Mouse (Mus musculus) limb, embryonic 14.5 days (tissue): ENCODE data around the gene Slc44a5. TPM values are rescaled to one million over a fixed set of nuclear protein-coding genes. Genes with fewer than 3 reads are reported as not detected.

Source experiments
- ATAC-seq: fragments of 200-750 bp; cut with Nextera tagmentation; 2 replicates; pipeline ENCODE4 v1.8.0; 2017; ENCODE audit warnings: low read depth, moderate number of reproducible peaks, moderate TSS enrichment; ENCODE audit not compliant: low FRiP score
- DNase-seq: peaks from one replicate; pipeline ENCODE4 v3.0.0-alpha.2; 2015; ENCODE audit warnings: low spot score
- H3K27ac ChIP-seq: fragments of 300-500 bp; sonication (generic); replicated peaks from 2 replicates; pipeline ENCODE4 v1.5.1; 2014; ENCODE audit warnings: low read depth, mild to moderate bottlenecking, low read length, moderate library complexity, mixed read lengths
- H3K27me3 ChIP-seq: fragments of 300-500 bp; sonication (generic); 2 replicates; pipeline ENCODE4 v1.6.1; 2014; ENCODE audit warnings: low read length, mixed read lengths; ENCODE audit not compliant: control insufficient read depth, insufficient read depth
- H3K36me3 ChIP-seq: fragments of 300-500 bp; sonication (generic); 2 replicates; pipeline ENCODE4 v1.6.1; 2014; ENCODE audit warnings: mild to moderate bottlenecking, low read length, moderate library complexity, mixed read lengths; ENCODE audit not compliant: control insufficient read depth, insufficient read depth
- H3K4me1 ChIP-seq: fragments of 300-500 bp; sonication (generic); 2 replicates; pipeline ENCODE4 v1.6.1; 2014; ENCODE audit warnings: antibody characterized with exemption, low read length, mixed read lengths; ENCODE audit not compliant: control insufficient read depth, insufficient read depth
- H3K4me2 ChIP-seq: fragments of 300-500 bp; sonication (generic); replicated peaks from 2 replicates; pipeline ENCODE4 v1.6.1; 2014; ENCODE audit warnings: low read depth, mild to moderate bottlenecking, low read length, moderate library complexity; ENCODE audit not compliant: severe bottlenecking
- H3K4me3 ChIP-seq: fragments of 300-500 bp; sonication (generic); replicated peaks from 2 replicates; pipeline ENCODE4 v1.5.1; 2014; ENCODE audit warnings: low read length
- H3K9ac ChIP-seq: fragments of 300-500 bp; sonication (generic); 2 replicates; pipeline ENCODE4 v1.6.1; 2014; ENCODE audit warnings: mild to moderate bottlenecking, low read depth, low read length, moderate library complexity; ENCODE audit not compliant: severe bottlenecking
- H3K9me3 ChIP-seq: fragments of 300-500 bp; sonication (generic); 2 replicates; pipeline ENCODE4 v1.6.1; 2016; ENCODE audit warnings: low read length; ENCODE audit not compliant: control insufficient read depth
- POLR2A ChIP-seq: fragments of 200-500 bp; IDR thresholded peaks from 2 replicates; pipeline ENCODE4 v1.8.0; 2012; ENCODE audit warnings: inconsistent platforms, mild to moderate bottlenecking, moderate library complexity, borderline replicate concordance; ENCODE audit not compliant: insufficient read depth, insufficient read length; ENCODE audit errors: extremely low read depth
- WGBS: fragments of 180-500 bp; shearing (Covaris S2); extraction: QIAGEN DNeasy Blood & Tissue Kit; methylation state at CpG from one replicate; pipeline ENCODE4 v1.1.7; 2014; 5-methylcytosine and 5-hydroxymethylcytosine counted together
- polyA plus RNA-seq, 2 experiments: library from polyadenylated mRNA; depleted of rRNA in 1 of 2; stranded (reverse) in 1 of 2; unstranded in 1 of 2; fragments of >200 nt; fragmentation: Nextera tagmentation in 1 of 2; extraction: Ambion mirVana in 1 of 2; gene quantifications; 2 replicates each; pipeline versions ENCODE4 v1.2.1 to v1.2.3; 2012 to 2014

The Slc44a5 gene
- polyA plus RNA-seq, 2 experiments = 1.5 to 2.8 TPM

GRCm38 (mm10) chr3:154165882-154166281 lies 192.6 kb downstream of the Slc44a5 start:
- 78% methylated on average over 4 of the region's 4 CpGs for WGBS
- no peaks in the 10 kb centered on the region for H3K36me3 ChIP-seq
- TF ChIP-seq POLR2A = no peak
- H3K27me3 ChIP-seq = no peaks in the 10 kb centered on the region
- ATAC-seq = no peak
- H3K27ac ChIP-seq = no peak overlapping the region
- DNase-seq = no peak
- no peaks in the 10 kb centered on the region for H3K9me3 ChIP-seq
- H3K4me3 ChIP-seq = no peak overlapping the region
- no peaks in the 10 kb centered on the region for H3K4me1 ChIP-seq
- no peak overlapping the region for H3K4me2 ChIP-seq
- no peak overlapping the region for H3K9ac ChIP-seq

- ATAC-seq = no peak
- WGBS = 66% methylated on average over 10 of the region's 10 CpGs
Measured at GRCm38 (mm10) chr3:154171881-154172592, 198.8 kb downstream of the Slc44a5 start.

GRCm38 (mm10) chr3:154172593-154172965 lies 199.3 kb downstream of the Slc44a5 start:
- Histone ChIP-seq H3K9me3 (no peaks in the 10 kb centered on the region), H3K4me2 (no peak overlapping the region), H3K36me3 (no peaks in the 10 kb centered on the region), H3K9ac (no peak overlapping the region), H3K4me3 (no peak overlapping the region), H3K27ac (no peak overlapping the region), H3K27me3 (no peaks in the 10 kb centered on the region), H3K4me1 (no peaks in the 10 kb centered on the region)
- ATAC-seq (no peak), DNase-seq (no peak)
- 79% methylated on average over 5 of the region's 5 CpGs for WGBS
- TF ChIP-seq POLR2A = no peak

More at GRCm38 (mm10) chr3:154171881-154172592, 198.8 kb downstream of the Slc44a5 start:
- no peaks in the 10 kb centered on the region for H3K9me3 ChIP-seq
- H3K9ac ChIP-seq = no peak overlapping the region
- no peaks in the 10 kb centered on the region for H3K4me1 ChIP-seq
- H3K27ac ChIP-seq = no peak overlapping the region
- TF ChIP-seq POLR2A = no peak
- no peaks in the 10 kb centered on the region for H3K36me3 ChIP-seq
- DNase-seq = no peak
- H3K4me3 ChIP-seq = no peak overlapping the region
- H3K27me3 ChIP-seq = no peaks in the 10 kb centered on the region
- H3K4me2 ChIP-seq = no peak overlapping the region

GRCm38 (mm10) chr3:154173556-154173955 lies 200.3 kb downstream of the Slc44a5 start:
- DNase-seq = no peak
- no peak overlapping the region for H3K4me2 ChIP-seq
- no peak overlapping the region for H3K9ac ChIP-seq
- ATAC-seq = no peak
- 31% methylated on average over 1 of the region's 1 CpGs for WGBS
- no peak for TF ChIP-seq POLR2A
- no peak overlapping the region for H3K27ac ChIP-seq
- H3K36me3 ChIP-seq = no peaks in the 10 kb centered on the region
- H3K27me3 ChIP-seq = no peaks in the 10 kb centered on the region
- no peaks in the 10 kb centered on the region for H3K9me3 ChIP-seq
- no peaks in the 10 kb centered on the region for H3K4me1 ChIP-seq
- H3K4me3 ChIP-seq = no peak overlapping the region

- no peak overlapping the region for H3K9ac ChIP-seq
- TF ChIP-seq POLR2A = no peak
- no peak for DNase-seq
- no peak overlapping the region for H3K4me2 ChIP-seq
- H3K4me3 ChIP-seq = no peak overlapping the region
- H3K36me3 ChIP-seq = no peaks in the 10 kb centered on the region
- no peaks in the 10 kb centered on the region for H3K9me3 ChIP-seq
- no peak for ATAC-seq
- H3K27ac ChIP-seq = no peak overlapping the region
- WGBS = 35% methylated on average over 9 of the region's 9 CpGs
- H3K27me3 ChIP-seq = no peaks in the 10 kb centered on the region
- no peaks in the 10 kb centered on the region for H3K4me1 ChIP-seq
Measured at GRCm38 (mm10) chr3:154174031-154174430, 200.8 kb downstream of the Slc44a5 start.
